Mouse (Mus musculus) frontal cortex, postnatal 25 days (tissue): ENCODE results near the gene Pld1.

Experiments used
- DNase-seq, 2 experiments: peaks; one replicate each; pipeline ENCODE4 v3.0.0; 2022; ENCODE audit warnings: low spot score in 2 of 2

Gene Pld1

DNA sequence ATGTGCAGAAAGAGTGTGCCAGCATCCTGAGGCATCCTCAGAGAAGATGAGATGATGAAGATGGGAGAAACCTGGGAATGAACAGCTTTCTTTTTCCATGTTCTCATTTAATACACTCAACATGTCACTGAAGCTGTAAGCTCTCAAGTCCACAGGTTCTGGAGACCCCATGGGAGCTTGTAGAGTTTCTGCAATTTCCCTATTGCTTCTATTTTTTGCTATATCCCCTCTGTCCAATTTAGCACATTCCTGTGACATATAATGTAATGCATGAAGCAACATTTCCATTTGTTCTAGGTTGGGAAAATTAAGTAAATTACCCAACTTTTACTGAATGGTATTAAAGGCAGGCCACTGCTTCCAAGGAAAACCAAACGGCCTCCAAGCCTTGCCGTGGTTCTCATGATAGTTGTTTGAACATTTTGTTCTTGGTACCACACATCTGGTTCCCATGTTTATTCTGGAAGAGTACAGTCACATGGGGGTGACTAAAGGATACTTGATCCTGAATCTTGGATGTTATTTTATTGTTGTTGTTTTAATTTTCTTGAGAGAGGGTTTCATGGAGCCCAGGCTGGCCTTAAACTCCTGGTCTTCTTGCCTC, 52.7 kb downstream of the Pld1 start:
- no peak for DNase-seq

DNA sequence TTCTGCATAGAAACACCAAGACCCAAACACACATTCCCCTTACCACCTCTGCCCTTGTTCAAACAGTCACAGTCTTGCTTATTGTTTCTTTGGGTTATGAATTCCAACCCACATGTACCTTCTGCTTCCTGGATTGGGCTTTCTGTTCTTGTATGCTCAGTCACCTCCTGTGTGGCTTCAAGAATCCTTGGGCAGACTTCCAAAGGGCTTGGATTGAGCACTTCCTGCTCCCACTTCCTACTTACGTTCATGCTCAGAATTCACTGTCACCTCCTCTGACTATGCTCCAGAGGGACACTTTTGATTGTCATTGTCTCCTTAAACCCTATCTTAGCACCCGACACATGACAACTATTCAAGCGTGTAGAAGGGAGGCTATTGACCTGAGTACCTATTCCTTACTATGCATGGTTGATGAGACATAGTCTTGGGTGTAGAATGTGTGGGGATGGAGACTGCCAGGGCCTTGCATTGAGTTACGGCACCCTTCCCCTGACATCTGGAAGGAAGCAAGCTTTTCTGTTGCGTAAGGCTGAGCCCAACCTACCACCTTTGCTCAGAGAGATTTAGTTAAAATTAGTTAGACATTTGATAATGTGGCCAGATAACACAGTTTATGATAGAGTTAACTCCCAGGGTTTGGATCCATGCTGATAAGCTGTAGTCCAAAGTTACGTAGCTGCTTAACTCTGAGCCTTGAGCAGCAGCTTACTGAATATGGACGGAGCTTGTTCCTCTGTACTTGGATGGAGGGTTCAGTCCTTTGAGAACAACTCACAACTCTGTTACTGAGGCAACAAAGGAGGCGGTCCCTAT, 55.9 kb downstream of the Pld1 start:
- DNase-seq: no peak

DNA sequence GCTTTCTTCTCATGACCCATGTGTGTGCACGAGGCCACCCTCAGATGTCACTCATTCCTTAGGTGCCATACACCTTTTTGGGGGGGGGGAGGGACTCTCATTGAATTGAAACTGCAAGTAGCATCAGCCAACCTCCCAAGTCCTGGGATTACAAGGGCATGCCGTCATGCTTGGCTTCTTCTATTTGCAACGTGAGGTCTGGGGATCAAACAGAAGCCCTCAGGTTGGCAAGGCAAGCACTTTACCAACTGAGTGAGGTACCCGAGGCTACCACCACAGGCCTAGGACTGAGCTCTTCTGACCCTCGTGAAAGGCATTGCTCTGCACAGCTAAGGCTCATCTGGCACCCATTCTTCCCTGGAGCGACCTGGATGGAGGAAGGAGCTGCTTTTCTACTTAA, 65.8 kb downstream of the Pld1 start:
- no peak for DNase-seq

DNA sequence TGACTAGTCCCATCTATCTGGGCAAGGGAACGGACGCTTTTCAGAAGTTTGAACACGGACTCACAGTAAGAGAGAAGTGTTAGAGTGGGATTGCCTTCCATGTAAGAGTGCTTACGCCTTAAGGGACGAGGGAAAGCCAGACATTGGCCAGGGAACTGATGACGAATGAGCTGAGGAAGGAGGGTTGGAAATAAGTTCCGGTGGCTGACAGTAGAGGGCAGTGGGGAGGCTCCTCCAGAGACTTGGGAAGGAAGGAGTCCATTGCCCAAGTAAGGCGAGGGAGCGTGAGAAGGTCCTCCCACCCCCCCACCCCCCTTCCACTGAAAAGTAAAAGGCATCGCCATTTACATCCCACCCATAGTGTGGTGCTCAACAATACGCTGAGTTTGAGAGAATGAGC, 69.2 kb downstream of the Pld1 start:
- no peak for DNase-seq

DNA sequence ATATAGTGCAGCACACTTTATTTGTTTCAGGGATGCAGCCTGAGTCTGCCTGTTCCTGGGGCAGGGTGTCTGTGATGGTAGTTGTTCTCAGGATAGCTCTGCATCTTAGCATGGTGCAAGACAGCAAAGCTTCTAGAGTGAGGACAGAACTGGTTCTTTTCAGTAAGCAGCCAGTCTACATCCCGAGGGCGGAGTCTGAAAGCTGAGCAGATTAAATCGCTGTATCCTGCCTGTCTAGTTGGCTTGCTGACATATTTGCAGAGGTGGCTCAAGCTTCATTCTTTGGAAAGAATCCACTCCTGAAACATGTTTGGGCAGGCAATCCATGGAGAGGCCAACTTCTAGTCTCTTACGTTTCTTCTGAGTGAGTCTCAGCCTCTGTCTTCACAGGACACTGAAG, 69.9 kb downstream of the Pld1 start:
- no peak for DNase-seq

- no peak for DNase-seq
Observed at GRCm38 (mm10) chr3:28012177-28012576, 73.7 kb downstream of the Pld1 start.

DNA sequence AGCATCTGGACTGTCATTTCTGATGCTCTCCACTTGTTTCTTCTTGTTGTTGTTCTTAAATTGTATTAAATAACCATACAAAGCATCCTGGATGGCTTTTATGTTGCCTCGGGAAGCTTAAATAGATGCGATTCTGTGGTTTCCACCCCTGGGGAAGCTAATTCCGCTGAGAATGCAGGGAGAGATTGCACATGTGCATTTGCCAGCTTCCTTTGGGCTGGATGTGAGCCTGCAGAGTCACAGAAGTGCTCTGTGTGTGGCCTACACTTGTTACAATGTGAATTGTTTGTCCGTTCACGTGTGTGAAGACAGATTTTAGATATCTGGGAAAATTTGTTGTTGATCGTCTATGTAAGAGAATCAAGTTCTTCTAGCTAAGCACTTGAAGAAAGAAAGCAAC, 74.9 kb downstream of the Pld1 start:
- DNase-seq: no peak

DNA sequence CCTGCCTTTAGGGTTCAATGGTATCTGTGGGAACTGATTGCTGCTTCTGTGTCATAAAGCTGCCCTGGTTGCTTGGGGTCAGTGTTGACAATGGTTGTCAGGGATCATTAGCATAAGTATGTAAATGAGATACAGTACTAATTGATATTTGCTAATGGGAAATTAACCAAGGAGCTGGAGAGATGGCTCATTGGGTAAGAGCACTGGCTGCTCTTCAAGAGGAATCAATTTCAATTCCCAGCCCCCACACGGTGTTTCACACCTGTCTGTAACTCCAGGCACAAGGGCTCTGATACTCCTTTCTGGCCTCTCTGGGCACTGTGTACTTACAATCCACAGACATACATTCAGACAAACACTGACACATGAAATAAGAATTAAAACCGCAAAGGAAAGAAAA, 78.5 kb downstream of the Pld1 start:
- no peak for DNase-seq

DNA sequence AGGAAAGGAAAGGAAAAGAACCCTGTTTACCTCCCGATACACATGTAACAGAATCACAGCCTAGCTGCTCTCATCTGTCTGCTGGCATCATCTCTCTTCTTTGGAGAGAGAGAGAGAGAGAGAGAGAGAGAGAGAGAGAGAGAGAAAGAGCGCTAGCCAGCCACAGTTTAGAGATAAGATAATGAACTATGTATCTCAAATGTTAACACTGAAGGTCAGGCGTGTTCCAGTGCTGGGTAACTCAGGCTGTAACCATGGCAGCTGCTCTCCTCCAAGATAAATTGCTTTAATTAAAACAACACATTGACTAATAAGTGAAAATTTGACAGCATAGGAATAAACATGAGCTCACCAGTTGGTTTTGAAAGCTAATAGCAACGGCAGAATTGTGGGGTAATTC, 81.2 kb downstream of the Pld1 start:
- DNase-seq: no peak

DNA sequence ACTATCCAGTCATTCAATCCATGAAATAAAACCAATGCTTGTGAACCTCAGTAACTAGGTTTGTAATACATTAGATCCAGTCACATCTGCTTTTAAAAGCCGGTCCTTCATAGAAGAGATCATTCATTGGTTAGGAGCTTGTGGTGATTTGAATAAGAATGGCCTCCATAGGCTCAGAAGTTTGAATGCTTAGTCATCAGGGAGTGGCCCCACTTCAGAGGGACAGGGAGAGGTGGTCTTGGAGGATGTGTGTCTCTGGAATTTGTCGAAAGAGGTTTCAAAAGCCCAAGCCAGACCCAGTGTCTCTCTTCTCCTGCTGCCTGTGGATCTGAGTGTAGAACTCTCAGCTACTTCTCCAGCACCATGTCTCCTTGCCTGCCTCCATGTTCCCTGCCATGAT, 81.9 kb downstream of the Pld1 start:
- no peak for DNase-seq

DNA sequence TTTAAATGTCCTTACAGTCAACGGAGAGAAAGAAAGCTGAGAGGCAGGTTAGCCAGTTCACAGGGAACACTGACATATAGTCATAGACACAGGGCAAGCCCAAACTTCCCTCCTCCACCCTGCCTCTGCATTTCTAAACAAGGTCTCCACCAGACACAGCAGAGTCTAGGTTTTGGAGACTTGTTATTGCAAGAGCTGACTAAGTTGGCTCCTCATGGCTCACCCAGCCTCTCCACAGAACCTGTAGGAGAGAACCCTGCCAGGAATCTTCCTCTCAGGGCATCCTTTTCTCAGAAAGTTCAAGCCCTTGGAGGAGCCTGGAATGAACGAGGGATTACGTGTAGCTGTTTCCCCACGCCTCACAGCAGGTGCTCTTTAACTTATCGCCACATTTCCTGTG, 83.7 kb downstream of the Pld1 start:
- no peak for DNase-seq

DNA sequence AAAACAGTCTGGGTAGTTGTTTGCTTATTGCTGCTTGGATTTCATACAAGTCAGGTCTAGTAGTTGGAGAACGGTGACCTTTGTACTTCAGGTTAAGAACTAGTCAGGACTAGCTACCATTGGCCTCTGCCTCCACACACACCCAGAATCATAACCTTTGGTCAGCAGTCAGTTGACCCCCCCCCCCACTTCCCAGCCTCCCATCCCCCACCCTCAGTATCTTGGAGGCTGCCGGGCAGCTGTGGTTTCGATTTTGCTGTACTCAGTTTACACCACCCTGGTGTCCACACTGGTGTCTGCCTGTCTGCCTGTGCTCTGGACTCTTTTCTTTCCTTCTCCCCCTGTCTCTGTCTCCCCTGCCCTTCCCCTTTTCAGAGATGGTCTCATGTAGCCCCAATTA, 88.4 kb downstream of the Pld1 start:
- DNase-seq: no peak

DNA sequence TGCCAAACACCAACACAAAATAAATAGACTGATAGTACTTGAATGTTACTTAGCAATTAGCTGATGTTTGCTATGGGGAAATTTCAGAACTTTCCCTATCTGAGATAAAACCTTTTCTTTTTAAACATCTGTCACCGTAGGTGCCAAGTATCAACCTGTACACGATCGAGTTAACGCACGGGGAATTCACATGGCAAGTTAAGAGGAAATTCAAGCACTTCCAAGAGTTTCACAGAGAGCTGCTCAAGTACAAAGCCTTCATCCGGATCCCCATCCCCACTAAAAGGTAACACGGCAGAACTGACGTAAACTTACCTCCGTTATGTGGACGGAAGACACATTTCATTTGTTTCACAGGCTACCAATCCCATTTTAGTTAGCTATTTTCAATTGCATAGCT, 90.0 kb downstream of the Pld1 start:
- DNase-seq: no peak

DNA sequence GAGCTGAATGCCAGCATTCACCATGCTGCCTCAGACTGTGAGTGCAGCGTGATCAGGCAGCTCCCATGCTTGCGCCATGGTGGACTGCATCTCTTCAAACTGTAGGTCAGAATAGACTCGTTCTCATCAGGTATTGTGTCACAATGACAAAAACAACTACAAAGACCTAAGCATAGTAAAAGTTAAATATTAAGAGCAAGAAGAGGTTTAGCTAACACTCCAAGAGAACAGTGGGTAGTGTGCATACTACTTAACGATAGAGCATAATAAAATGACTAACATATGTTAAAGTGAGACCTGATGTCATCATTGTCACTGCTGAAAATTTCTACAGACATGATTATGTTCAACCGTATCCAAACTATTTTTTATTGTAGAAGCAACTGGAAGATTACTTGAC, 92.4 kb downstream of the Pld1 start:
- no peak for DNase-seq

GRCm38 (mm10) chr3:28031643-28032243, 93.2 kb downstream of the Pld1 start:
- no peak for DNase-seq

- DNase-seq: no peak
Observed at GRCm38 (mm10) chr3:28033898-28034297, 95.4 kb downstream of the Pld1 start.

GRCm38 (mm10) chr3:28034707-28035333, 96.3 kb downstream of the Pld1 start:
- DNase-seq: no peak

DNA sequence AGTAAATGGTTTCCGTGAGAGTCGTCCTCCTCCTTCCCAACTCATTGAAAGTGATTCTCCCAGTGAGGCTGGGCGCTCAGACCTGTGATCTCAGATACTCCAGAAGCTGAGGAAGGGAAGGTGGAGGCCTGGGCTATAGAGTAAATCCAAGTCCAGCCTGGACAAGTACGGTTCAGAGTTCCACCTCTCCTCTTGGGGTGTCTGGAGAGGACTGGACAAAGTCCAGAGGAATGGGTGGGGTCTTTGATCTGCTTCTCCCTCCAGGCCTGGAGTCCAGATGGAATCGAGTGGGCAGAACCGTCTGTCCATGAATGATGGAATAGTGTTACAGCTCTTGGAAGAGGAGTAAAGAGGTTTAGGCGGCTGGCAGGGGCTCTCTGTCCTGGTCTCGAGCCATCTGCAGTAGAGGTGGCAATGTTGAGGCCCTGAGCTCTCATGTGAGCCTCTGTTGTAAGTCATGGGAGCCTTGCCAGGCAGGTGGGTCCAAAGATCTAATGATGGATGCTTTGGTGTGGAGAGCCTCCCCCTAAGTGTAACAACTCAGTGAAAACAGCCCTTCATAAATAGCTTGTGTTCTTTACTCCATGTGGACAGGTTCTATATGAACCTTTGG, 98.9 kb downstream of the Pld1 start:
- no peak for DNase-seq

GRCm38 (mm10) chr3:28038106-28038505, 99.6 kb downstream of the Pld1 start:
- no peak for DNase-seq

DNA sequence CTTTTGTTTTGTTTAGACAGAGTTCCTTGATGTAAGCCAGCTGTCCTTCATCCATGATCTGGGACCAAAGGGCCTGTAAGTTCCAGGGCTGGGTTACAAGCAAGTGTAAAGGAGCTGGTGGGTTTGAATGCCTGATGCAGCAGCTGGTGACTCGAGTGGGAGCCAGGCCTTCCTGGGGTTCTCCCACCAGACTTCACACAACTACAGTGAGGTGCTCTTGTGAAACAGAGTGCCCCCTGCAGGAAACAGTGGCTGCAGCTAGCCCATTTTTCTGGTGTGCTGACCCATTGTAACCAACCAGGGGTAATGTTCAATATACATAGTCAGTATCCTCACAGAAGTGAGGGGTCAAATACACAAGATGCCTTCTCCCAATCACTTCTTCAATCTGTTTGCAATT, 101.3 kb downstream of the Pld1 start:
- DNase-seq: no peak

DNA sequence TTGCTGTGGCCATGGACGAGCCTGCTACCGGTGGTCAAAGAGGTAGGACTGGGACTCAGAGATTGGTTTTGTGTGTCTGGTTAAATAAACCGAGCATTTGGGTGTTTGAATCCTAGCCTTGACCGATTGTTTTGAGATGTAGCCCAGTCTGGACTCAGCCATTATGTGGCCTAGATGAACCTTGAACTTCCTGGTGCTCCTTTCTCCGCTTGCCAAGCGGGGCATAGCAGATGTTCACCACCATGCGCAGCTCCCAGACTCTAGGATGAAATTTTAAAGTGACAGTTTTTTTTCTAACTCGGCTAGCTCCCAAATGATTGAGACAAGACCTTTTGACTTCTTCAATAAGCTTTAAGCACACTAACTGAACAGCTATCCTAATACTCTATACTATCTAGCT, 102.7 kb downstream of the Pld1 start:
- no peak for DNase-seq

DNA sequence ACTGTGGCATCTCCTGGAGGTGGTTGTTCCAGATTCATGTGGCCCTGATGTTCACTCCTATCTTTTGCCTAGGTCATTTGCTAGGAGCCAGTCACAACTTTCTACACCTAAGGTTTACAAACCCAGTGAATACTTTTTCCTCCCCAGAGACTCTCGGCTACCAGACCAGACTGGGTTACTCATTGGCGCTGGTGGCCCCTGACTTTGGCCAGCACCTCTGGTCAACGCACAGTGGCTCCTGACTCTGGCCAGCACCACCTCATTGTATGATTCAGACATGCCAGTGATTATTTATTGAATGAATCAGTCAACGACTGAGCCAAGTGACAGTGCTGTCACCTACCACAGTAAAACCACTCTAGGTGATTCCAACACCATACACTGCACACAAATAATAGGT, 103.9 kb downstream of the Pld1 start:
- no peak for DNase-seq
